Mouse (Mus musculus): ENCODE results near the gene Nkx1-2. TPM values are rescaled to one million over a fixed set of nuclear protein-coding genes. Genes with fewer than 3 reads are reported as not detected.

The Nkx1-2 gene
- polyA plus RNA-seq (2014; fragmentation: Nextera tagmentation; extraction: Ambion mirVana), result 4.4 and 4.5 TPM in 2 replicates

- H3K4me3 ChIP-seq (ENCODE audit: low read depth, low read length), result peak within 1 kb of the TSS; percentile 31
- ATAC-seq (ENCODE audit: low FRiP score) (peak; percentile 43), DNase-seq (ENCODE audit: low spot score, missing footprints) (peak; percentile 93)
- 2% methylated on average over 48 of the region's 52 CpGs for WGBS
- H3K27ac ChIP-seq (ENCODE audit: low read depth, low read length), result no peak within 1 kb of the TSS
- peaks cover 73% of the 10 kb centered on the region for H3K27me3 ChIP-seq (ENCODE audit: control insufficient read depth, insufficient read depth, low read length)
- peak within 1 kb of the TSS; percentile 27 for H3K9ac ChIP-seq (ENCODE audit: low read length)
- H3K4me1 ChIP-seq (ENCODE audit: control insufficient read depth, insufficient read depth, low read length), result peaks cover 23% of the 10 kb centered on the region
- H3K36me3 ChIP-seq (ENCODE audit: control insufficient read depth, insufficient read depth, low read length), result no peaks in the 10 kb centered on the region
- H3K4me2 ChIP-seq, result peak within 1 kb of the TSS; percentile 63
- H3K9me3 ChIP-seq (ENCODE audit: control insufficient read depth, low read length), result no peaks in the 10 kb centered on the region
Measured at GRCm38 (mm10) chr7:132599071-132599975, at the start of gene Nkx1-2. Gene Nkx1-2, minus strand, starts transcription at chr7:132599637.

GRCm38 (mm10) chr7:132646514-132646913 is 47.1 kb upstream of the Nkx1-2 start:
- 100% methylated on average over 1 of the region's 1 CpGs for WGBS
- ATAC-seq (ENCODE audit: low FRiP score), result no peak
- H3K4me2 ChIP-seq, result no peak overlapping the region
- no peak overlapping the region for H3K4me3 ChIP-seq (ENCODE audit: low read depth, low read length)
- no peak overlapping the region for H3K9ac ChIP-seq (ENCODE audit: low read length)
- H3K27ac ChIP-seq (ENCODE audit: low read depth, low read length), result no peak overlapping the region
- no peaks in the 10 kb centered on the region for H3K4me1 ChIP-seq (ENCODE audit: control insufficient read depth, insufficient read depth, low read length)
- no peak for DNase-seq (ENCODE audit: low spot score, missing footprints)
- no peaks in the 10 kb centered on the region for H3K27me3 ChIP-seq (ENCODE audit: control insufficient read depth, insufficient read depth, low read length)
- H3K9me3 ChIP-seq (ENCODE audit: control insufficient read depth, low read length), result no peaks in the 10 kb centered on the region
- H3K36me3 ChIP-seq (ENCODE audit: control insufficient read depth, insufficient read depth, low read length), result no peaks in the 10 kb centered on the region

DNA sequence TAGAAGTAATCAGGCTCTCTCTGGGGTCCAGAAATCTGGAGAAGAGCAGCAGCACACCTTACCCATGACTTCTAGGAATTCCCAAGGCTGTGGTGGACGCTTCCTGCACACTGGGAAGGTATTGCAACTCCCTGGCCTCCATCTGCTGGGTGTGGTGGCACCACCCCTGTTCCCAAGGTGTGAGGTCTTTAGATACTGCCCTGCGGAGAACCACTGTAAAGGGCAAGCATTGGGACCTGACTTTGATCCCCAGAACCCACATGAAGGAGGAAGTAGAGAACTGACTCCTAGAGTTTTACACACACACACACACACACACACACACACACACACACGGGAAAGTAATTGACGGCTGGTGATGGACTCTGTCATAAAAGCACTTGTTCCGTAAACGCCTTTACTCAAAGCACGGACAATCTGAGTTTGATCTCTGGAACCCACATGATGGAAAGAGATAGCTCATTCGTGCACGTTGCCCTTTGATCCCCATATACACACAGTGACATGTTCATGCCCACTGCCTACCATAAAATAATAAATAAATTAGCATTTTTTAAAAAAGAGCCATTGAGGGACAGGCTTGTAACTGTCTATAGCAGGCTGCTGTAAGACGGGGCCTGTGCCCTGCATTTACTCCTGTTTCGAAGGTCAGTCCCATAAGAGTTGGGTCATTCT is 45.3 kb upstream of the Nkx1-2 start:
- Histone ChIP-seq H3K9me3 (ENCODE audit: control insufficient read depth, low read length) (no peaks in the 10 kb centered on the region), H3K36me3 (ENCODE audit: control insufficient read depth, insufficient read depth, low read length) (no peaks in the 10 kb centered on the region), H3K4me3 (ENCODE audit: low read depth, low read length) (no peak overlapping the region), H3K27ac (ENCODE audit: low read depth, low read length) (no peak overlapping the region), H3K27me3 (ENCODE audit: control insufficient read depth, insufficient read depth, low read length) (no peaks in the 10 kb centered on the region), H3K4me1 (ENCODE audit: control insufficient read depth, insufficient read depth, low read length) (no peaks in the 10 kb centered on the region), H3K9ac (ENCODE audit: low read length) (no peak overlapping the region), H3K4me2 (no peak overlapping the region)
- 84% methylated on average over 11 of the region's 11 CpGs for WGBS
- DNase-seq (ENCODE audit: low spot score, missing footprints), result no peak
- ATAC-seq (ENCODE audit: low FRiP score), result no peak

DNA sequence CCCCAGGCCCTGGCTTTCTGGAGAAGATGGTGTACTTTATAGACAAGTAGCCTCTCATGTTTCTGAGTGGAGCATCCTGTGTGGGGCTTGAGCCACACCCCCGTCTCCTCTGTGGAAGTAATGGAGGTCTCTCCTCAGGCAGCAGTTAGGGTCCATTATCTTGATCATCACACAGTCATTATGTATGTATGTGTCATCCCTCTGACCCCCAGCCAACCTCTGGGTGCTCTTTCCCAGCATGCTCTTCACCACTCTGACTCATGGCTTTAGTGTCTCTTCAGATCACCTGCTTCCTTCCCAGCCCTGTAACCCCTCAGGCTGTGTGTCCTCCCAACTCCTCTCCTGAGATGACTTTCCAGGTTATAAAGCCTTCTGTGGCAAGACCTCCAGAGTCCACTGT is 42.2 kb upstream of the Nkx1-2 start:
- ATAC-seq (ENCODE audit: low FRiP score) (no peak), DNase-seq (ENCODE audit: low spot score, missing footprints) (no peak)
- Histone ChIP-seq H3K27ac (ENCODE audit: low read depth, low read length) (no peak overlapping the region), H3K36me3 (ENCODE audit: control insufficient read depth, insufficient read depth, low read length) (no peaks in the 10 kb centered on the region), H3K4me3 (ENCODE audit: low read depth, low read length) (no peak overlapping the region), H3K27me3 (ENCODE audit: control insufficient read depth, insufficient read depth, low read length) (no peaks in the 10 kb centered on the region), H3K4me1 (ENCODE audit: control insufficient read depth, insufficient read depth, low read length) (no peaks in the 10 kb centered on the region), H3K9me3 (ENCODE audit: control insufficient read depth, low read length) (no peaks in the 10 kb centered on the region), H3K9ac (ENCODE audit: low read length) (no peak overlapping the region), H3K4me2 (no peak overlapping the region)
- WGBS, result 88% methylated on average over 1 of the region's 1 CpGs

DNA sequence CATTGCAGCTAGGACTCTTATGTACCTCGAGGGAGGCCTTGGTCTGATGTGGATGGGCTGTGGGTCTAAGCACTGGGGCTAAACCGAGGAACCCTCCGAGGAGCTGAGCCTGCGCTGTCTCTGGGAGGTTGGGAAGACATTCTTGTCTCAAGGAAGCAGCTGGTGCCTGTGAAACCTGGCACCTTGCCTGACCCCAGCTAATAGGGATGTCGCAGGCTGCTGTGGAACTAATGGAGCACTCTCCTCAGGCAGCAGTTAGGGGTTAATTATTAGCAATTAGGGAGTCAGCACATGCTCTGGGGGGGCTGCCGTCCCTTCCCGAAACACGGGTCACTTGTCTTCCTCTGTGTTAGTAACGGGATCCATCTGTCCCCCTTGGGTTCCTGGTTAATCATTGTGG is 41.5 kb upstream of the Nkx1-2 start:
- Histone ChIP-seq H3K4me1 (ENCODE audit: control insufficient read depth, insufficient read depth, low read length) (no peaks in the 10 kb centered on the region), H3K27ac (ENCODE audit: low read depth, low read length) (no peak overlapping the region), H3K9me3 (ENCODE audit: control insufficient read depth, low read length) (no peaks in the 10 kb centered on the region), H3K36me3 (ENCODE audit: control insufficient read depth, insufficient read depth, low read length) (no peaks in the 10 kb centered on the region), H3K4me2 (no peak overlapping the region), H3K4me3 (ENCODE audit: low read depth, low read length) (no peak overlapping the region), H3K27me3 (ENCODE audit: control insufficient read depth, insufficient read depth, low read length) (no peaks in the 10 kb centered on the region), H3K9ac (ENCODE audit: low read length) (no peak overlapping the region)
- ATAC-seq (ENCODE audit: low FRiP score) (no peak), DNase-seq (ENCODE audit: low spot score, missing footprints) (peak; percentile 26)
- WGBS, result 67% methylated on average over 9 of the region's 9 CpGs

DNA sequence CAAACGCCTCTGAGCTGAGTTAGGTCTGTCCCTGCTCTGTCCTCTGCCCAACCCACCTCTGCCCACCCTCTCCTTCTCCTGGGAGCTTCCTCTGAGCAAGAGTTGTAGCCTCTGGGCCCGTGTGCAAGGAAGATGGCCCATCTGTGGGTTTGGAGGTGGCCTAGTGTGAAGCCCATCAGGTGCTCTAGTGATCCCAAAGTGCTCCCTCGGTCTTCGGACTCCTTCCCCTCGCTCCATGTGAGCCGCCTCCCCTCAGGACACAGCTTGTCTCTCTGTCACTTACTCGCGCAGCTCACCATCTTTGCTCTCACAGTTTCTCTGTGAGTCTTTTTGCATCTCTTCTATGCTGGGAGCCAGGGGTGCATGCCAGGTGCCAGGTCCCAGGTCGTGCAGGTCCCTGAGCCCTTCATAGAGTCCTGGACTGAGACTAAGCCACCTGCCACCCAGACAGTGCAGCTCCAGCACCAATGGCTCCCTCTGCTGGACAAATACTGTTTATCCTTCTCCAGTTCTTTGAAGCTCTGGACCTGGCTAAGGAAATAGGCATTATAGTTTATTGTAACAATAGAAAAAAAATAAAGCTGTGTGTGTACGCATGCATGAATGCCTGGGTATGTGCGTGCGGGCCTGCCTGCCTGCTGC is 39.1 kb upstream of the Nkx1-2 start:
- no peak overlapping the region for H3K4me2 ChIP-seq
- H3K4me1 ChIP-seq (ENCODE audit: control insufficient read depth, insufficient read depth, low read length), result no peaks in the 10 kb centered on the region
- ATAC-seq (ENCODE audit: low FRiP score) (peak; percentile 70), DNase-seq (ENCODE audit: low spot score, missing footprints) (peak; percentile 83)
- H3K36me3 ChIP-seq (ENCODE audit: control insufficient read depth, insufficient read depth, low read length), result no peaks in the 10 kb centered on the region
- no peak overlapping the region for H3K9ac ChIP-seq (ENCODE audit: low read length)
- H3K27me3 ChIP-seq (ENCODE audit: control insufficient read depth, insufficient read depth, low read length), result no peaks in the 10 kb centered on the region
- 60% methylated on average over 12 of the region's 12 CpGs for WGBS
- no peak overlapping the region for H3K4me3 ChIP-seq (ENCODE audit: low read depth, low read length)
- H3K27ac ChIP-seq (ENCODE audit: low read depth, low read length), result no peak overlapping the region
- no peaks in the 10 kb centered on the region for H3K9me3 ChIP-seq (ENCODE audit: control insufficient read depth, low read length)

DNA sequence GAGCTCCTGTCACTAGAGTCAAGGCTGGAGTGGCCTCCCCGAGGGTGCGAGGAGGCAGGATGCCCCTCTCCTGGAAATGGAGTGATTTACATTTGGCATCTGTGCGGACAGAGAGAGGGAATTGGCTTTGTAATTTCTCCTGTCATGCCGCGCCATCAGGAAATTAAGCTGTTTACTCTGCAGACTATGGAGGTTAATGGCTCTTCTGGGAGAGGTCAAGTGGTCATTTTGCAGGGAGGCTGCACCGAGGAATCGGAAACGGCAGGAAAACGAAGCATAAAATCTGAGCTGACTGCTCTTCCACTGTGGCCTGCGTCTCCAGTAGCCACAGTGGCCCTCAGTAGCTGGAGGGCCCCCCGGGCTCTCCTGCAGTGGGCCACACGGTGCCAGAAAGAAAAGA is 37.9 kb upstream of the Nkx1-2 start:
- H3K27ac ChIP-seq (ENCODE audit: low read depth, low read length), result no peak overlapping the region
- H3K9ac ChIP-seq (ENCODE audit: low read length), result no peak overlapping the region
- ATAC-seq (ENCODE audit: low FRiP score), result 0 out of 2 replicates have a peak, but pooled peaks have one; percentile 36
- WGBS, result 32% methylated on average over 12 of the region's 12 CpGs
- H3K4me2 ChIP-seq, result no peak overlapping the region
- H3K4me1 ChIP-seq (ENCODE audit: control insufficient read depth, insufficient read depth, low read length), result no peaks in the 10 kb centered on the region
- no peaks in the 10 kb centered on the region for H3K36me3 ChIP-seq (ENCODE audit: control insufficient read depth, insufficient read depth, low read length)
- H3K9me3 ChIP-seq (ENCODE audit: control insufficient read depth, low read length), result no peaks in the 10 kb centered on the region
- no peak overlapping the region for H3K4me3 ChIP-seq (ENCODE audit: low read depth, low read length)
- no peaks in the 10 kb centered on the region for H3K27me3 ChIP-seq (ENCODE audit: control insufficient read depth, insufficient read depth, low read length)
- DNase-seq (ENCODE audit: low spot score, missing footprints), result peak; percentile 84

GRCm38 (mm10) chr7:132631313-132631712 is 31.9 kb upstream of the Nkx1-2 start:
- DNase-seq (ENCODE audit: low spot score, missing footprints) (no peak), ATAC-seq (ENCODE audit: low FRiP score) (no peak)
- H3K36me3 ChIP-seq (ENCODE audit: control insufficient read depth, insufficient read depth, low read length), result no peaks in the 10 kb centered on the region
- 78% methylated on average over 11 of the region's 11 CpGs for WGBS
- H3K27ac ChIP-seq (ENCODE audit: low read depth, low read length), result no peak overlapping the region
- H3K4me3 ChIP-seq (ENCODE audit: low read depth, low read length), result no peak overlapping the region
- no peaks in the 10 kb centered on the region for H3K4me1 ChIP-seq (ENCODE audit: control insufficient read depth, insufficient read depth, low read length)
- H3K4me2 ChIP-seq, result no peak overlapping the region
- no peaks in the 10 kb centered on the region for H3K9me3 ChIP-seq (ENCODE audit: control insufficient read depth, low read length)
- H3K27me3 ChIP-seq (ENCODE audit: control insufficient read depth, insufficient read depth, low read length), result no peaks in the 10 kb centered on the region
- no peak overlapping the region for H3K9ac ChIP-seq (ENCODE audit: low read length)

GRCm38 (mm10) chr7:132627448-132627847 is 28.0 kb upstream of the Nkx1-2 start:
- Histone ChIP-seq H3K4me1 (ENCODE audit: control insufficient read depth, insufficient read depth, low read length) (no peaks in the 10 kb centered on the region), H3K27ac (ENCODE audit: low read depth, low read length) (no peak overlapping the region), H3K27me3 (ENCODE audit: control insufficient read depth, insufficient read depth, low read length) (no peaks in the 10 kb centered on the region), H3K9me3 (ENCODE audit: control insufficient read depth, low read length) (no peaks in the 10 kb centered on the region), H3K9ac (ENCODE audit: low read length) (no peak overlapping the region), H3K4me3 (ENCODE audit: low read depth, low read length) (no peak overlapping the region), H3K36me3 (ENCODE audit: control insufficient read depth, insufficient read depth, low read length) (no peaks in the 10 kb centered on the region), H3K4me2 (no peak overlapping the region)
- DNase-seq (ENCODE audit: low spot score, missing footprints), result no peak
- ATAC-seq (ENCODE audit: low FRiP score), result no peak
- WGBS, result 90% methylated on average over 3 of the region's 3 CpGs
